Mouse (Mus musculus) heart, adult 8-10 months (tissue): Measurements from ENCODE around the gene Il22ra1. TPM values are rescaled to one million over a fixed set of nuclear protein-coding genes. Genes with fewer than 3 reads are reported as not detected.

ENCODE experiments used
- DNase-seq: peaks from one replicate; pipeline ENCODE4 v3.0.0; 2022; ENCODE audit warnings: low spot score
- total RNA-seq, 4 experiments: library from RNA; stranded (reverse); gene quantifications; 2 replicates each; pipeline ENCODE4 v1.2.4; 2022

The Il22ra1 gene
- total RNA-seq, 4 experiments from 2014 or later: 0.35 to 0.59 (median 0.39) TPM

GRCm38 (mm10) chr4:135770611-135771305 lies 42.8 kb downstream of the Il22ra1 start:
- DNase-seq: no peak

GRCm38 (mm10) chr4:135771592-135771991 lies 43.6 kb downstream of the Il22ra1 start:
- DNase-seq: no peak

- DNase-seq: peak; percentile 30
Measured at GRCm38 (mm10) chr4:135772671-135773070, 44.7 kb downstream of the Il22ra1 start.

- DNase-seq: no peak
Measured at GRCm38 (mm10) chr4:135774496-135774895, 46.5 kb downstream of the Il22ra1 start.

- DNase-seq: no peak
Measured at GRCm38 (mm10) chr4:135776850-135777249, 48.9 kb downstream of the Il22ra1 start.

- no peak for DNase-seq
Measured at GRCm38 (mm10) chr4:135779661-135780060, 51.7 kb downstream of the Il22ra1 start.

GRCm38 (mm10) chr4:135780255-135780654 lies 52.3 kb downstream of the Il22ra1 start:
- DNase-seq: no peak

GRCm38 (mm10) chr4:135781304-135781703 lies 53.3 kb downstream of the Il22ra1 start:
- no peak for DNase-seq

GRCm38 (mm10) chr4:135786581-135786980 lies 58.6 kb downstream of the Il22ra1 start:
- DNase-seq: no peak

GRCm38 (mm10) chr4:135787271-135787670 lies 59.3 kb downstream of the Il22ra1 start:
- DNase-seq: no peak

- DNase-seq: no peak
Measured at GRCm38 (mm10) chr4:135789135-135789534, 61.2 kb downstream of the Il22ra1 start.

GRCm38 (mm10) chr4:135792821-135793220 lies 64.8 kb downstream of the Il22ra1 start:
- DNase-seq: no peak

GRCm38 (mm10) chr4:135797931-135798330 lies 70.0 kb downstream of the Il22ra1 start:
- peak; percentile 23 for DNase-seq

GRCm38 (mm10) chr4:135801543-135801942 lies 73.6 kb downstream of the Il22ra1 start:
- peak; percentile 92 for DNase-seq

Other genes with a start within 250 kb of the Il22ra1 start
- gene Stpg1, start 233.4 kb upstream of the Il22ra1 start, total RNA-seq: under 1 TPM in 2 of 4 experiments, not detected in 2; 0.22 to 0.44 TPM
- gene Nipal3, start 233.1 kb upstream of the Il22ra1 start, total RNA-seq: 10 to 100 TPM; 42.2 to 55.4 (median 44.1) TPM
- not detected for gene Grhl3, start 154.5 kb upstream of the Il22ra1 start, total RNA-seq
- gene Ifnlr1, start 41.9 kb upstream of the Il22ra1 start, total RNA-seq: 1 to 10 TPM; 2.0 to 3.3 (median 2.6) TPM
- 1 to 10 TPM in 3 of 4 experiments, under 1 TPM in 1; 0.84 to 2.7 (median 1.6) TPM for gene Myom3, start 31.5 kb downstream of the Il22ra1 start, total RNA-seq
- 10 to 100 TPM; 33.2 to 42.3 (median 37.9) TPM for gene Srsf10, start 127.6 kb downstream of the Il22ra1 start, total RNA-seq
- gene Pnrc2, start 145.7 kb downstream of the Il22ra1 start, total RNA-seq: 10 to 100 TPM; 51.2 to 75.7 (median 66.5) TPM
- gene Cnr2, start 167.2 kb downstream of the Il22ra1 start, total RNA-seq: under 1 TPM; 0.22 to 0.57 (median 0.36) TPM
- 10 to 100 TPM; 29.8 to 40.8 (median 34.6) TPM for gene Fuca1, start 192.6 kb downstream of the Il22ra1 start, total RNA-seq
- gene Hmgcl, start 218.3 kb downstream of the Il22ra1 start, total RNA-seq: 10 to 100 TPM; 83.3 to 91.3 (median 85.0) TPM
- 1 to 10 TPM; 1.2 to 3.2 (median 1.6) TPM for gene Gale, start 235.6 kb downstream of the Il22ra1 start, total RNA-seq
- 10 to 100 TPM; 32.5 to 38.4 (median 35.9) TPM for gene Lypla2, start 244.5 kb downstream of the Il22ra1 start, total RNA-seq